Mouse (Mus musculus) 416B (cell line): ENCODE results near the gene Gm20388.

Source experiments
- DNase-seq: peaks from one replicate; pipeline ENCODE4 v3.0.0; 2011; ENCODE audit warnings: low read depth

Gm20388 gene

DNA sequence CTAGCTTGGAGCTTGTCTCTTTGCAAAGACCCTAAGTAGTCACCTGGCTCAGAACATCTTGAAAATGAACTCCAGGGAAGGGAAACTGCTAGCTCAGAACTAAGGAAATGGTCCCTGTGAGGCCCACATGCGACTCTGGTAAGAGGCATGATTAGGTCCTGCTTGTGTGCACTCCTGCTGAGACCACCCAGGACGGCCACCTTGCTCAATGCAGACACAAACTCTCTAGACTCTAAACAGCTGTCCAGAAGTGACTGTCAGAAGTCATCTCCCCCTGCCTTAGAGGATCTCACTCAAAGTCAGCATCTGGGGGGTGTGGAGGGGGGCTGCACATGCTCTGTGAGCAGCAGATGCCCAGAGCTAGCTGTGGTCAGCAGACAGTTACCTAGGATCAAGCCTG lies 1093.0 kb downstream of the Gm20388 start:
- no peak for DNase-seq

DNA sequence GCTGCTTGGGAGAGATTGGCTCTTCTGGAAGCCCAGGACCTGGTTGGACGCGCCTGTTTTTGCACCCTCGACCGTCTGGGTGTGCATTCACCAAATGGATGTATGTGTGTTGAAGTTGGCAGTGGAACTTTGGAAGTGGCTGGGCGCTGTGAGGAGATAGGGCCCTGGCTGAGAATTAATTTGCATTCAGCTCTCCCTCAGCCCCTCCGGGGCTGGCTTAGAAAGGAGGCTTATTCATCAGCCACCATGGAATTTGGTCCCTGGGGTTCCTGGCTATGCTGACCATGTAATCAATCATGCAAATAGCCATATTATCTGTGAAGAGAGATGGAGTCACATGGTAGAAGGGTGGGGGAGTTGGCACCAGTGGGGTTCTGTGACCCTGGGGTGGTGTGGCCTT lies 1102.7 kb downstream of the Gm20388 start:
- no peak for DNase-seq

DNA sequence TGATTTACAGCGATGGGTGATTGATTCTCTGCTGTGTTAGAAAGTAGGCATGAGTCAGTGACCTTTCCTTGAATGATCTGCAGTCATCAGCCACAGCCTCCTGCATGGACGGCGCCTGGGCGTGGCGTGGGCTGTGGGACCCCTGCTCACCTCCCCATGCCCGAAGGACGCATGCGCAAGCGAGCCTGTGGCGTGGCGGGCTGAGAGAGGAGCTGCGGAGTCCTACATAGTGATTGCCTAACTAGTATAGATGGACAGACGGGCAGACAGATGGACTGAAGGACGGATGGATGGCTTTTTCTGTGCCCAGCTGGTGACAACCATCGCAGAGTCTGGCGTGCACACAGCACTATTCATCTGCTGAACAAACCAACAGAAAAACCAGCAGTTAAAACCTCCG lies 1106.0 kb downstream of the Gm20388 start:
- DNase-seq, result no peak

DNA sequence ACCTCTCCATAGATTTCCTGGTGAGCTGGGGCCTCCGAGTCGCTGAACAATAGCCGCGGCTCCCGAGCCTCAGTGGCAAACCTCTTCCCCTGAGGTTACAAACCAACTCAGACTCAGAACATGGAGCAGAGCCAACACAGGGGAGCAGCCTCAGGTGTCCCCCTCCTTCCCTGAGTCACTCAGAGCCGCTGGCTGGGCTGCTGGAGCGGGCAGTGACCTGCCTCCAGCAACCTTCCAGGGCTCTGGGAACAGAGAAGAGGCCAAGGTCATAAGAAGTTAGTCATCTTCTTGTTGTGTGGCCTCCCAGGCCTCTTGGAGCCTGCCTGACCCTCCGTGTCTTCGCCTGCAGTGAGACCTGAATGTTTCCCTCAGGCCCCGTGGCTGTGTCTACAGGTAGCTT lies 1107.6 kb downstream of the Gm20388 start:
- no peak for DNase-seq

DNA sequence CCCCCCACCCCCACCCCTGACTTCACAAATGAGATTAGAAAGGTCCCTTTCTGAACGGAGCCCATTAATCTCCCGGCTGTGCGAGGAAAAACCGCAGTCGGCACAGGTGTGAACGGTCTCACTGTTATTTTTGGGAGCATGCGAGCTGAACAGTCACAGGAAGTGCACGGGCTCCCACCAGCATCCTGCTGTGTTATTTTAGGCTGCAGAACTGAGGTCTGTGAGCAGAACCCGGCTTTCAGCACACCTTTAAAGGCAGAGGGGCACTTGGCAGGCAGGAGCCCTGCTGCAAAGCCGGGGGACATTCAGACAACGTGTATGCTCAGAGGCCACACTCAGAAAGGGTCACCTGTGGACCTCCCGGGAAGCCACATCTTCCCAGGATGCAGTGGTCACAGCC lies 1110.8 kb downstream of the Gm20388 start:
- DNase-seq, result no peak

DNA sequence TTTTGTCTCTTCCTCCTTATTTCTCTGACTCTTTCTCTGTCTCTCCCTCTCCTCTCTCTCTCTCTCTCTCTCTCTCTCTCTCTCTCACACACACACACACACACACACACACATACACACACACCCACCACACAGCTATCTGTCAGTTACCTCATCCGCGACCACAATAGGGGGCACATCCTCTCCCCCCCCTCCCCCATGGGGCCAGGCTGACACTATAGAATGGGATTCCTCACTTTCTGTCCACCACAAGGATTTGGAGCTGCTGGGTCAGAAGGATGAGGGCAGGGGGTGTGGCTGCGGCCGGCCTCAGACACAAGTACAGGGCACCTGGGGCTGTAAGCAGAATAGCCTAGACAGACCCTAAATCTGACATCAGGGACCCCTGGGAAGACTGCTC lies 1112.4 kb downstream of the Gm20388 start:
- DNase-seq, result no peak

DNA sequence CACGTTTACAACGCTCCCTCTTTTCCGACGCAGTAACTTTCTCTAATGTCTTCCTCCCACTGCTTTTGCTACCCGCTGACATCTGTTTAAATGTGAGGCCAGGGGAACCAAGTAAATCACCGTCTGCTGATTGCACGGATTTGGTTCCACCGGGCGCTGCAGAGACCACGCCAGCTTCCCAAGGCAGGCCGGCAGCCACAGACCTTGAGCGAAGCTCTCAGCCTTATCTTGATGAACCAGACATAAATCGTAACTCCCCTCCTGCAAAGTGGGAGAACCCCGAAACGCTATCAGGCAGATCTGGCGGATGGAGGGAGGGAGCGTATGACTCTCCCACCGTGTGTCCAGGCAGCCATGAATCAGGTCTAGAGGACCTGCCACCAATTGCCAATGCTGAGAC lies 1113.1 kb downstream of the Gm20388 start:
- DNase-seq, result peak; percentile 8

DNA sequence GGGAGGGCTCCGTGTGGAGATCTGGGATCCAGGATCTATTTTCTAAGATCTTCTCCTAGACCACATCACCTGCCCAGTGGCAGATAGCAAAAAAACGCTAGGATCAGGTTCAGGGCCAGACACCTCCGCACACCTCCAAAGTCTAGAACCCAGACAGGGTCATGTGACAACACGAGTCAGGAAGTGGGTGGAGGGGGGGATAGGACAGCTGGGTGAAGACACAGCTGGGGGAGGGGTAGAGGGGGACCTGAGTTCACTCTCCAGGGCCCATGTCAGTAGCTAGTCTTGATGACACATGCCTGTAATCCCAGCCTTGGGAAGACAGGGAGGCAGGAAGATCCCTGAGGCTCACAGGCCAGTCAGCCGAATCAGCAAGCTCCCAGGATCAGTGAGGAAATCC lies 1114.8 kb downstream of the Gm20388 start:
- DNase-seq, result no peak

DNA sequence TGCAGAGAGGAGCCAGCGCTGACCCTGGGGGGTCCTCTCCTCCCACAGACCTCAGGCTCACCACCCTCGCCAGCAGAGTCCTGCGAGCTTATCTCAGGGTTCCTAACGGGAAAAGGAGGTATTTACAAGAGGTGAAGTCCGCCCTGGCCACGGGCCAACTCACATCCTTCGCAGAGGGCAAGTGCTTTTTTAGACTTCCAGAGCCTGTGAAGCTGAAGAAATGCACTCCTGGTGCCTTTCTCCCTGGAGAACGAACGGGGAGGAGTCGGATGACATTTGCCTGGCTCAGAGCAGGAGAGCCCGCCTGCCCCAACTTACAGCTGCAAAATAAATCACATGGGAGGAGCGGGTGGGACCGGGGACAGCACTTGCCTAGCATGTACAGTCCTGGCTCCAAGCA lies 1117.1 kb downstream of the Gm20388 start:
- DNase-seq, result no peak

DNA sequence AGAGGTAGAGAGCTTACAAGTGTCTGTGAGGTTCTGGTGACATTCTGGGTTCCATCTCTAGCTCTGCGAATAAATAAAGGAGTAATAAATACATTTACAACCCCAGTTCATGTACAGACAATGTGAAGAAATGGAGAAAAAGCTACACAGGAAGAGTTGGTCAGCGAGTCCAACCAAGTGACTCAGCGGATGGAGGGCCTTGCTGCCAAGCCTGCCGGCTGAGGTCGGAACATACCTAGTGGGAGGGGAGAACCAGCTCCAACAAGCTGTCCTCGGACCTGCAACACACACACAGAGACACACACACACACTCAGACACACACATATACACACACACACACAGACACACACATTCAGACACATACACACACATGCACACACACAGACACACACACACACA lies 1118.4 kb downstream of the Gm20388 start:
- peak; percentile 55 for DNase-seq

DNA sequence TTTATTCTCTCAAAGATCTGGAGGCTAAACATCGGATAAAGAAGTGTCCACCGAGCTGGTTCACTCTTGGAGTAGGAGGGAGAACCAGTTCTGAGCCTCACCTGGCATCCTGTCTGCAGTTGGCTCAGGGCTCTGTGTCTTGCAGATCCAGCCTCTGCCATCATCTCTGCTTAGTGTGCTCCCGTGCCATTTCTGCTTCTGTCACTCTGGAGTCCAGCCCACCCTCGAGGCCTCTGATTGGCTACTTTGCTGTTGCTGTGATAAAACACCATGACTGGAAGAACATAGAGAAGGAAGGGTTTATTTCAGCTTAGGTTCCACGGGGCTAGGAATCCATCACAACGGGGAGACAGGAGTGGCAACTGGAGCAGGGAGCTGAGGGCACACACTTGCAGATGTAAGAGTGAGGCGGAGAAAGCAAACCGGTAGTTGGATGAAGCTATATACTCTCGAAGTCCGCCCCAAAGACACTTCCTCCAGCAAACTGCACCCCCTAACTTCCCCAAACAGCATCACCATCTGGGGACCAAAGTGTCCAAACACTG lies 1119.9 kb downstream of the Gm20388 start:
- DNase-seq, result no peak

DNA sequence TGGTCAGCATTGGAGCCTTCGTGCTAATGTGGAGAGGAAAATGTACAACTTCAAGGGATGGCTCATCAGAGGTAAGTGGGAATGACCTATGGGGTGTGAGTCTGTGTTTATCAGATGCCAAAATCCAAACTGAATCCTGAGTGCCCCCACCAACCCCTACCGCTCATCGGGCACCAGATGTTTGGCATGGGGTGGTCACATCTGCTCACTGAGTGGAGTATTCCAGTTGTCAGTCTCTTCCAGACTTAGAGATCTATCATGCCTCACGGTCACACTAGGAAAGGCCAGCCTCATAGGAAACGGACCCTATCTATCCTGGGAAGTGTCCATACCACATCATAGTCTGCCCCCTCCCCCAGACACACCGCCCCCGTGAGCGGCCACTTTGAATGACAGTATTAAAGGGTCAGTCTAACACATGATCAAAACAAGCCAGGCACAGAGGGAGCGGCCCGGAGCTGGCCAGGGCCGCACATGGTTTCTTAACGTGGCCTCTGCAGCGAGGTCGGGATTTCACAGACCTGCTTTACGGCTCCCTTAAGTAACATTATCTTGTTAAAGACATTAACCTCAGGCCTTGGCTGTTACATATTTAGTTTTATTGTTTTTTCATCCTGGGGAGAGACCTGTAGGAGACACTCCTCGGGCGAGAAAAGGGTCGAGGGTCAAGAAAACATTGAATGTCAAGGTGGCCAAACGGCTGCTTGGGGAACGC lies 1122.8 kb downstream of the Gm20388 start:
- DNase-seq, result no peak

DNA sequence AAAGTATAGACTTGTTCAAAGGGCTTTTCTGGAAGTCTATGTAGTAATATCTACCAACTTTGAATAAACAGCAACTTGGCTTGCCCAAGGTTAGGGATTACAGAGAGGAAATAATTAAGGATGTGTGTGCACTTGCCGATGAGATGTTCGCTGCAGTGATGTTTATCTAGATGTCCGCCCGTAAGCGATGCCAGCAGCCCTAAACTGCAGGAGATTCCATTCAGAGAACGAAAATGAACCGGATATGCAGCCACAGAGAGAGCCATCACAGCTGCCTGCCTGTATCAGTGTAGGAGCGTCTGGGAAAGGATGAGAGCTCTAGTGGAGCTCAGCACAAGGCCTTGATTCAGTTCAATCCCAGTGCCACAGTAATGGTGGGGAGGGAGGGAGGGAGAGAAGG lies 1125.0 kb downstream of the Gm20388 start:
- no peak for DNase-seq

DNA sequence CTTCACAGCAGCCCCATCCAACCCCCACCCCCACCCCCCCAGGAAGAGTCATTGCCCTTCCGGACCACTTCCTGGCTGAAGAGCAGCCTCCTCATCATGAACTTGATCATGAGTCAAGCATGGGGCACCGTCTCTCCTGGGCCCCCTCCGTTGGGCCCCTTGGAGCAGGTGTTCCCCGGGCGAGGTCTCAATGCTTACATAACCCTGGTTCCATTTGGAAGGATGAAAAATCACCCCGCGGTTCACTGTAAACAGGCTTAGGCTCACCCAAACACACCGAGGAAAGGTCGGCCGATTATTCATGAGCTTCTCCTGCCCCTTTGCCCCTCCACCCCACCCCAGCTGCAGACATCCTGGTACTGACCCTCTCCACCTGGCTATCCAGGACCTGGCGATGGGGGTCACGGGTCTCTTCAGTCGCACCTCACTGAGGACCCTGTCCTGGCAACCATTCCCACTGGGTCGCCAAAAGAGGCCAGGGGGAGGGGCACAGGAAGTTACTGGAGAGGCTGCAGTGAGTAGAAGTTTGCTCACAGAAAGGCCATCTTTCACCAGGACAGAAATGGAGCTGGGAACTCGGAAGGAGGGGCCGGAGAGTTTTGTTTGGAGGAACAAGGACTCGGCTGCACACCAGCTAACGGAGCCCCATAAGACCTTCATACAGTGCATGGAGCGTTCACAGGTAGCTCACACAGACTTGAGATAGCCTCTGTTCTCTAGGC lies 1133.2 kb downstream of the Gm20388 start:
- DNase-seq, result no peak

DNA sequence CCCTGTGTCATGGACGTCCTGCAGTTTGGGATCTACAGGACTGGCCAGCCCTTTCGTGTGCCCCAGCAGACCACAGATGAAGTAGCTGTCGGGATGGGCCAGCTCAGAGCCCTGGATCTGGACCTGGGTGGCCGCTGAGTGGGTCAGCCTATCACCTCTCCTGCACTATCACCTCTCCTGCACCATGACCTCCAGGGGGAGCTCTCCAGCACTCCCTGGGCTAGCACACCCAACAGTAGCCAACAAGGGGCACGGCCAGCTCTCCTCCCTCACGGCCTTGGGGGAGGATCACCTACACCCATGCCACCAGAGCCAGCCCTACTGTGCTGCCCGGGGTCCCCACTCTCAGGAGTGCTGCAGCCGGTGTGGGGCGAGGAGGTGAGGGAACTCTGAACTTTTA lies 1136.8 kb downstream of the Gm20388 start:
- peak; percentile 22 for DNase-seq

DNA sequence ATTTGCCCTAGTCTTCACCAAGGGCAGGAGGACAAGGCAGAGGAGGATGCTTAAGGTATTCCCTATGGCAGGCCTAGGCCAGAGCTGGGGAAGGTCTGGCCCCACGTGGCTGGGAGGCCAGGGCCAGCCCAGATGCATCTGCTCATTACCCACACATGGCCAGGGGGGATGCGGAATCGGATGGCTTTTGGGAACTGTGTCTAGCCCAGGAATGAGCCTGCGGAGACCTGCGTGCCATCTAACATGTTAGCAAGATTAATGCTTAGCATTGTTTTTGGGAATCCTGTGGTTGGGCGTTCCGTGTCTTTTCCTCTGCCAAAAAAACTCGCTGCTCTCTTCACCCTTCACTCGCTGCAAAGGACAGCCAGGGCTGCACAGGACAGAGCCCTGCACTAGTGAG lies 1147.4 kb downstream of the Gm20388 start:
- no peak for DNase-seq

DNA sequence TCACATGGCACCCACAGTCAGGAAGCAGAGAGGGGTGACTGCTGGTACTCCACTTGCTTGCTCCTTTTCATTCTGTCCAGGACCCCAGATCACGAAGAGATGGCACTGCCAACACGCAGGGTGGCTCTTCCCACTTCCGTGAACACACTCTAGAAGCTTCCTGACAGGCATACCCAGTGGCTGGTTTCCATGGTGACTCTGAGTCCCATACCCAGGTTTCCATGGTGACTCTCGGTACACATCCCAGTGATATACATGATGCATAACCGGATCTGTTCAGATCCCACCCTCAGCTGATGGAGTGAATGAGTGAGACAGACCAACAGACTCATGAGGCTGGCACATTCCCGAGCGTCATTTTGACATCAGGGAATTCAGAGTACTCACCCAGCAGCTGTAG lies 1148.5 kb downstream of the Gm20388 start:
- no peak for DNase-seq

DNA sequence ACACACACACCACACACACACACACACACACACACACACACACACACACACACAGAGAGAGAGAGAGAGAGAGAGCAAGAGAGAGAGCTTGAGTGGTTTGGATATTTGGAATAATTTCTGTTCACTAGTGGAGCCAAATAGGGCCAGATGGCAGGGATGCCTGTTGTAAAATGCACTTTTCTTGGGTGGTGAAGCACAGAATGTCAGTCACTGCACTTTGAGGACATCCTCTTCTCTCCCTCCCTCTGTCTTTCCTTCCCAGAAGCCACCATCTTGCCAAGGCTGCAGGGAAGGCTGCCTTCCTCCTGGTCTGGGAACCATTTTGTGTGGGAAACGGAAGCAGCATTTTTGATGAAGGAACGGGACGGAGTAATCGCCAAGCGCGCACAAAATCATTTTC lies 1151.9 kb downstream of the Gm20388 start:
- DNase-seq, result no peak

DNA sequence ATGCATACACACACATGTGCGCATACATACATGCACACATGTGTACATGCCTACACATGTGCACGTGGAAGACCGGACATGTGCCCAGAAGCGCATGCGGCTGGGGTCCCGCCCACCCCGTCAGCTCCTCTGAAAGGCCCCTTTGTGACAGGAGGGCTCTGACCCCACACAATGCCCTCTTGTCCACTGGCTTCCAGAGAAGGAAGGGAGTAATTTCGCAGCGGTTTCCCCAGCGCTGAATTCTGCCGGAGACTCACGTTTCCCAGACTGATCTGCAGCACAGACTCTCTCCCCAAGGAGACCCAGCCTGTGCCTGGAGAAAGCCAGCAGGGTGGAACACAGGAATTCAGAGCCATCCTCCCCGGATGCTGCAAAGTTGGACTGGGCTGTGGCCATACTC lies 1153.0 kb downstream of the Gm20388 start:
- no peak for DNase-seq

DNA sequence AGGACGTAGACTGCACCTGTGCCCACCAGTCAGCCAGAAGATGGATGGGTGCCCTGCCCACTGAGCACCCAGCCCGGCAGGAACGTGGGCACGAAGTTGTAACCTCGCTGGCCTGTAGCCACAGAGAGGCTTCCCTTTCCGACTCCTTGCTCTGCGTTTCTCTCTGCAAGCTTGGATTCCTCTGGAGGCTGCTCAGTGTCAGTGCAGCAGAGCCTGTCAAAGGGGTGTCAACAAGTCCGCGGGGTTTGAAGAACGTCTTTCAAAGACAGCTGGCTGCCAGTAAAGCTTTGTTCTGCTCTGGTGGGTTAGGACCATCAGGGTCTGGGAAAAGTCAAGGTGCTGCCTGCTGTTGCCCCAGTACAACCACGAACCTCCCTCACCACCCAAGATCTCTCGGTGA lies 1160.8 kb downstream of the Gm20388 start:
- no peak for DNase-seq

DNA sequence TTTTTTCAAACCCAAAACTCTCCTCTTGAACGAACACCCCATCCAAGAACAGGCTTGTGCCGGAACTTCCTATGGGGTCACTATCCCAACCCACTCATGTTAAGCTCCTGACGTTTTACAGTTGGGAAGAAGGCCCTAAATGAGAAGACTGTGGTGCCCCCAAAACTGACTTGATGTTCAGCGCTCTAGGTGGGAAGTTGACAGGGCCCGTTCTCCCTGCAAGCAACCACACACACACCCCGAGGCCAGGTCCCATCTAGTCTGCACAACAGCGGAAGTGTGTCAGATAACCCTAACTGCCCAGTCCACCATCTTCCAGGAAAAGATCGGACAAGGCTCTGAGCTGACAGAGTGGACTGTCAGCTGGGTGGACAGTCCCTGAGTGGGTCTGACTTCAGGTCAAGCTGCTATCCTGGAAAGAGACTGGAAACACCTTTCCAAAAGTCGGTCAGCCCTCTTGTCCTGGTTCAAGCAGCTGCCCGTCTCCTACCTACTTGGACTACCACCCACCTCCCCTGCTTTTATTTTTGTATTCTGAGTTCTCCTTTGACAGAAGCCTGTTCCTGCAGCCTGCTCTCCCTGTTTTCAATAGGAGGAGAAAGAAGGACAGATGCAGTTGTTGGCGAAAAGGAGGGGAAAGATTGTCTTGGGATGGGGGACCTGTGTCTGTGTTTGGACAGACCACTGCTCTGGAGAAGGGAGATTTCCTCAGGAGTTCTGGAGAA lies 1161.9 kb downstream of the Gm20388 start:
- no peak for DNase-seq

DNA sequence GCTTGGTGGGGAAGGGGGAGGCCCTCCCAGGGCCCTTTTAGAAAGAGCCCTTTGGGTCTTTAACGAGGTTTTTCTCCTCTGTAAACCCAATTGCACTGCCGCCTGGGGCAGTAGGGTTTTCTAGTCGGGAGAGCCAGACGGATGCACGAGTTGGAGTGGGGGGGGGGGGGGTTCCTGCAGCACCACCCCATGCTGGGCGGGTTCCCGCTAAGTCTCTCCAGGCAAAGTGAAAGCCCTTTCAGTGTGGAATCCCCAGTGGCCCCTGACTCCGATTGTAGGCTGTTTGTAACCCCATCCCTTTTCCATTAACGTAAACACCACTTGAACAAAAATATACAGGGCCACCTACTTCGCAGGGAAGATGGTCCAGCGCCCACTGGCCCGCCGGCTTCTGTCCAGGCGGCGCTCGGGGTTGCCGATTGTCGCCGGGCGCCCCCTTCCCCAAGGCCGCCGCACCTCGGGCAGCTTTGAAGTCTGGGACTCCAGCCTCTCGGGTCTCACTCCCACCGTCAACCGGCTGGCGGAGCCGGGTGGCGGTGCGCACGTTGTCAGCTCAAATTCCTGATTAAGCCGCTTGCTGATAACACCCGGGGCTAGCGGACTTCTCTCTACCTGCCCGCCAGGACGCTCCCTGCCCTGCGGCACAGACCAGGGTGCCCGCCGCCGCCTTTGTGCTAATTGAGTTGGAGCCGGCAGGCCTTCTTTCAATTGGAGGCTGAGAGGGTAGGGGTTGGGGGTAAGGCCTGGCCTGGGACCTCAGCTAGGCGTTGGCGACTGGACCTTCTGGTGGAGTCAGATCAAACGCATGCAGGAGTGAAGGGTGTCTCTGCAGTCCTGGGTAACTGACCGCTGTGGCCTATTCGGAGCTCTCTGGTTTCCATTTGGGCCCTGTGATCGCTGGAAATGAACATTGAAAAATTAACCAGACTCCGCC lies 1162.8 kb downstream of the Gm20388 start:
- DNase-seq, result no peak
